Mouse (Mus musculus): ENCODE measurements around the gene Rnf223. TPM values are rescaled to one million over a fixed set of nuclear protein-coding genes. Genes with fewer than 3 reads are reported as not detected.

Gene Rnf223
- polyA plus RNA-seq, 1 experiment from 2014 or later, result 0.43 TPM

DNA sequence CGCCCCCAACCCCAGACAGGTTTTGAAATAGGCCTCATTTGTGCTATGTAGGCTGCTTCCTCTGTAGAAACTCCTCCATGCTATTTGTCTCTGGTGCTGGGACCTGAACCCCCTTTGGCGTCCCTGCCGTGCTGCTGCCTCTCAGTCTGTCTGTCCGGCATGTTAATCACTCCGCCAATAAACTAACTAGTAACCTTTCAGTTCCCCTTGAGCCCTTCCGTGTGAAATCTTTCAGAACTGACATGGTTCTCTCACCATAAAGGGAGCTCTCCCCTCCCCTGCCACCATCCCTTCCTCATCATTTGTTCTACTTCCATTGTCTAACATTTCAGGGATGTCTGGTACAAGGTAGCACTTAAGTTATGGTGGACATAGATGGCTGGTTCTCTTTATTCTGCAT is 30.9 kb upstream of the Rnf223 start:
- ATAC-seq (ENCODE audit: insufficient number of reproducible peaks, insufficient read depth, low FRiP score, low TSS enrichment), result no peak

DNA sequence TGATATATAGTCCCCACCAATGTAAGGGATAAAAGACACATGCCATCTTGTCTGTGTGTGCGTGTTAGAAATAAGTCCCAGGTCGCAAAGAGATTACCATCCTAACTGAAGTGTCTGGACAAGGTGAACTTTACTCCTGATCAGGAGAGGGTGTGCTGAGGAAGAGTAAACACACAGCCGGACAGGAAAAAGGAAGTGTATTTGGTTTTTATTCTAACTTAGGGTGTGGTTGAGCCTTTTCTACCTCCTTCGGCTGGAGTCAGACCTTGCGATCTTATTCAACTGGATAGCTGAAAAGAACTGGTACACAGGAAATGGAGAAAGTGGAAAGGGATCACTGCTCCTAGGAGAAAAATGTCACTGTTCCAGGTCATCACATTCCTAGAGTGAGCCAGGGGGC is 29.8 kb upstream of the Rnf223 start:
- no peak for ATAC-seq (ENCODE audit: insufficient number of reproducible peaks, insufficient read depth, low FRiP score, low TSS enrichment)
- no peak overlapping the region for H3K4me2 ChIP-seq (replicated peaks)
- no peaks in the 10 kb centered on the region for H3K36me3 ChIP-seq
- 88% methylated on average over 5 of the region's 5 CpGs for WGBS
- no peaks in the 10 kb centered on the region for H3K9me3 ChIP-seq
- no peak overlapping the region for H3K4me3 ChIP-seq
- no peaks in the 10 kb centered on the region for H3K4me1 ChIP-seq
- no peak overlapping the region for H3K27ac ChIP-seq
- no peaks in the 10 kb centered on the region for H3K27me3 ChIP-seq
- H3K9ac ChIP-seq, result no peak overlapping the region

More for the DNA sequence above, 30.9 kb upstream of the Rnf223 start:
- WGBS, result 70% methylated on average over 6 of the region's 6 CpGs
- Histone ChIP-seq H3K27ac (no peak overlapping the region), H3K9ac (no peak overlapping the region), H3K4me1 (no peaks in the 10 kb centered on the region), H3K4me3 (no peak overlapping the region), H3K27me3 (no peaks in the 10 kb centered on the region), H3K36me3 (no peaks in the 10 kb centered on the region), H3K4me2 (replicated peaks) (no peak overlapping the region), H3K9me3 (no peaks in the 10 kb centered on the region)

DNA sequence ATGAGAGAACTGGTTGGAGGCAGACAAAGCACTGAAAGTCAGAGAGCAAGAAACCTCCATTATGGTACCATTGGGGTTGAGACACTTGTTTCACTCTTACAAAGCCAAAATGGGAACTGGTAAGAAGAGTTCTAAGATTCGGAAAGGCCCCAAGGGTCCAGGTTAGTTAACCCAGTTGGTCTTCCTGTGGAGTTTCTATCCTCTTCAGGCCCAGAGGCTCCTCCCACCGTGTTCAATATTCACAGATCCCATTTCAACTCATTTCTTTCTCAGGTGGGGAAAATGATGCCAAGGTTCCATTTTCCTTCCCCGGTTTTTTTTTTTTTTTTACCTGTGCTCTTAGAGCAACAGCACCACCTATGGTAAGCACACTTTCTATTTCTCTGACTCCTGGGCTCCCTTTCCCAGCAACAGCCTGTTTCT is 28.8 kb upstream of the Rnf223 start:
- no peaks in the 10 kb centered on the region for H3K27me3 ChIP-seq
- H3K4me1 ChIP-seq, result no peaks in the 10 kb centered on the region
- ATAC-seq (ENCODE audit: insufficient number of reproducible peaks, insufficient read depth, low FRiP score, low TSS enrichment), result no peak
- no peaks in the 10 kb centered on the region for H3K36me3 ChIP-seq
- H3K27ac ChIP-seq, result no peak overlapping the region
- no peak overlapping the region for H3K9ac ChIP-seq
- no peak overlapping the region for H3K4me2 ChIP-seq (replicated peaks)
- H3K4me3 ChIP-seq, result no peak overlapping the region
- WGBS, result 45% methylated on average over 3 of the region's 3 CpGs
- no peaks in the 10 kb centered on the region for H3K9me3 ChIP-seq

DNA sequence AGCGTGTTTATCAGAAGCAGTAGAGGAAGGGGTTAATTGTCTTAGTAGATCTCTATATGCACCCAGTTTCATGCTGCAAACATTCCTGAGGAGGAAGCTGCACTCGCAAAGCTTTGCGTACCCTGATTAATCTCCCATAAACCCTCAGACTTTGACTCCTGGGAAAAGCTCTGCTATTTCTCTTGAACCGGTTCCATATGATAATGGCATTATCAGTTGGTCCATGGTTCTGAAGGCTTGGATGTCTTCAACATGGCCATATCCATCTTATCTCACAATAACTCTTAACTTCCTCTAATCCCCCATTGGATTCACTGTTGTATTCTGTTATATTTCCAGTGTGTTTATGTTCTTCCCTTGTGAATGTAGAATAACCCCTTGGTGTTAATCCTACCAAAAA is 27.0 kb upstream of the Rnf223 start:
- no peak for ATAC-seq (ENCODE audit: insufficient number of reproducible peaks, insufficient read depth, low FRiP score, low TSS enrichment)
- 83% methylated on average over 4 of the region's 4 CpGs for WGBS
- no peak overlapping the region for H3K27ac ChIP-seq

DNA sequence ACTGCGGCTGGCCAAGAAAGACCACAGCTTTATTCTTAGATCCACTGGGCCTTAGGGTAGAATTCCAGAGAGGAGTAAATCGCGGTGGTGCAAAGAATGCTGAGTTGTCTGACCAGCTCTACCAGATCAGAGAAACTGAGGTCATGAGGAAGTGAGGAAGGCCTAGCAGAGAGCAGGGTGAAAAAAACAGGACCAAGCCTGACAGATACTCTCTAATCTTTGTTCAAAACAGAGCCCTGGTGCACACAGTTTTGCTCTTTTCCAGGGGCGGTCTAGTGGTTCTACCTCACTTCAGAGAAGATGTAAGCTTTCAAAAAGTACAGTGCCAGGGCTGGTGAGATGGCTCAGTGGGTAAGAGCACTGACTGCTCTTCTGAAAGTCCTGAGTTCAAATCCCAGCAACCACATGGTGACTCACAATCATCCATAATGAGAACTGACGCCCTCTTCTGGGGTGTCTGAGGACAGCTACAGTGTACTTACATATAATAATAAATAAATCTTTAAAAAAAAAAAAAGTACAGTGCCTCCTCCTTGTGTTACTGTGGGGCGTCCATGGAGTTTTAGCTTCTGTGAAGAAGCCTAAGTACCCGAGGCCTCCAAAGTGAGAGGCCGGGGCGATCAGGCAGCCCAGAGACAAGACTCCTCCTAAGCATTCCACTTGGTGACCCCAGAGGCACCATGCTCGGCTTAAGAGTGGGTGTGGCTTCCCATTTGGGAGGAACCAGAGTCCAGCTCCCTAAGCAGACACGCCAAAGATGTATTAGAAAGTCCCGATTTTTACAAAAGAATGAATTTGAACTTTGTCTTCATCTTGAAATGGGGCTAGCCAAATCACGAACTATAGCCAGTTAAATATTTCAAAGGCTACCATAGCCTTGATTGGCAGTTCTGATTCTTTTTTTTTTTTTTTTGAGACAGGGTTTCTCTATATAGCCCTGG is 21.4 kb upstream of the Rnf223 start:
- 17% methylated on average over 13 of the region's 13 CpGs for WGBS
- no peaks in the 10 kb centered on the region for H3K36me3 ChIP-seq
- H3K4me2 ChIP-seq (replicated peaks), result peak overlapping the region; percentile 60
- peak overlapping the region; percentile 50 for H3K9ac ChIP-seq
- no peaks in the 10 kb centered on the region for H3K4me1 ChIP-seq
- H3K27ac ChIP-seq, result peak overlapping the region; percentile 92
- H3K4me3 ChIP-seq, result peak overlapping the region; percentile 79
- no peaks in the 10 kb centered on the region for H3K27me3 ChIP-seq
- no peaks in the 10 kb centered on the region for H3K9me3 ChIP-seq
- no peak for ATAC-seq (ENCODE audit: insufficient number of reproducible peaks, insufficient read depth, low FRiP score, low TSS enrichment)

More for the DNA sequence above, 27.0 kb upstream of the Rnf223 start:
- H3K9ac ChIP-seq, result no peak overlapping the region
- H3K27me3 ChIP-seq, result no peaks in the 10 kb centered on the region
- no peak overlapping the region for H3K4me2 ChIP-seq (replicated peaks)
- no peaks in the 10 kb centered on the region for H3K9me3 ChIP-seq
- H3K36me3 ChIP-seq, result no peaks in the 10 kb centered on the region
- no peaks in the 10 kb centered on the region for H3K4me1 ChIP-seq
- H3K4me3 ChIP-seq, result no peak overlapping the region

DNA sequence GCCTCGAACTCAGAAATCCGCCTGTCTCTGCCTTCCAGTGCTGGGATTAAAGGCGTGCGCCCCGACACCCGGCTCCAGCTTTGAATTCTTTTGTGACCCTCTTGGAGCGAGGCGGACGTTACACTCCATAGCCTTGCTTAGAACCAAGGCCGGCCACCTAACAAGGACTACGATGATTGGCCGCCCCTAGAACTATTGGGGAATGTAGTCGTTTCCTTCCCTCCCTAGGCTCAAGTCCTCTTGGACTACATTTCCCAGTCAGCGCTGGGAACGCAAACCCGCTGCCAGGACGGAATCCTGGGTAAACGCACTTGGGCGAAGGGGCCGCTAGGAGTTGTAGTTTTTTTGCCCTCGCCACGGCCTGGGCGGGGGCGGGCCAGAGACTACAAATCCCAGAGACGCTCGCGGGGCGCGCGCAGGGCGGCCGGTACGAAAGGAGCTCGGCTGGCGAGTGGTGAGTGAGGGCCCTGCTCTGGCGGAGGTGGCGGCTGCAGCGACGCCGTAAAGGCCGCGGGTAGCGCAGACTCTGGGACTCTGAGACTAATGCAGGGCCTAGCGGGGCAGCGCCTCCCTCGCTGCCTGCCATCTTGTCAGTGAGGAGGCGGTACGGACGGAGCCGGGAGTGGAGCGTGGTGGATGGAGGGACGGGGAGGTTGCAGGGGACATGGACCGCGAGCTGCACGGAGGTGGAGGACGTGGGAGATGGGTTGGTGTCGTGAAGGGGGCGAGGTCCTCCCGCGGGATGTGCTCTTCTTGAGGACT is 20.6 kb upstream of the Rnf223 start, which contains the start of gene 9430015G10Rik:
Gene 9430015G10Rik, plus strand, starts transcription at position 413 of the 762 bp plus-strand sequence.
- Histone ChIP-seq H3K4me3 (peak within 1 kb of the TSS; percentile 79), H3K4me1 (no peaks in the 10 kb centered on the region), H3K36me3 (0 out of 2 replicates have a peak, but pooled peaks cover 6% of the 10 kb centered on the region), H3K9ac (peak within 1 kb of the TSS; percentile 88), H3K27ac (peak within 1 kb of the TSS; percentile 92), H3K4me2 (replicated peaks) (peak within 1 kb of the TSS; percentile 60), H3K27me3 (no peaks in the 10 kb centered on the region), H3K9me3 (no peaks in the 10 kb centered on the region)
- WGBS, result under 1% methylated on average over 60 of the region's 60 CpGs
- peak; percentile 98 for ATAC-seq (ENCODE audit: insufficient number of reproducible peaks, insufficient read depth, low FRiP score, low TSS enrichment)

DNA sequence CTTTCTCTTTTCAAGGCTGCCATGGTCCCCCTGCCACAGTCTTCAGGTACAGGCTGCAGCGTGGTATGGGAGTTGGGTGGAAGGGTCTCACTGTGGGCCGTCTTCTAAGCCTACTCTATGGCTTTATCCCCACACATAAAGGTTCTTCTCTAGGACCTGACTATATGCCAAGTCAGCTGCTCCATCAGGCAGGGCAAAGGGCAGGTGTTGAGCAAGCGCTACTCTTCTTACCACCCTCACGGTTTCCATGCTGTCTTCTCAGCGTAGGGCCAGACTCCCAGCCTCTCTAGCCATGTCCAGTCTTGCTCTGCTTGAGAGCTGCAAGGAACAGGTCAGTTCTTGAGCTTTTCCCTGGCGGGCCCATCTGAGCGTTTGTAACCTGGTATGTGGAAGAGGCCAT is 6.2 kb upstream of the Rnf223 start:
- H3K9me3 ChIP-seq, result no peaks in the 10 kb centered on the region
- WGBS, result 91% methylated on average over 7 of the region's 7 CpGs
- H3K27ac ChIP-seq, result no peak overlapping the region
- H3K4me2 ChIP-seq (replicated peaks), result no peak overlapping the region
- no peak for ATAC-seq (ENCODE audit: insufficient number of reproducible peaks, insufficient read depth, low FRiP score, low TSS enrichment)
- H3K4me3 ChIP-seq, result no peak overlapping the region
- H3K36me3 ChIP-seq, result peaks cover 83% of the 10 kb centered on the region
- no peak overlapping the region for H3K9ac ChIP-seq
- no peaks in the 10 kb centered on the region for H3K27me3 ChIP-seq
- H3K4me1 ChIP-seq, result no peaks in the 10 kb centered on the region

DNA sequence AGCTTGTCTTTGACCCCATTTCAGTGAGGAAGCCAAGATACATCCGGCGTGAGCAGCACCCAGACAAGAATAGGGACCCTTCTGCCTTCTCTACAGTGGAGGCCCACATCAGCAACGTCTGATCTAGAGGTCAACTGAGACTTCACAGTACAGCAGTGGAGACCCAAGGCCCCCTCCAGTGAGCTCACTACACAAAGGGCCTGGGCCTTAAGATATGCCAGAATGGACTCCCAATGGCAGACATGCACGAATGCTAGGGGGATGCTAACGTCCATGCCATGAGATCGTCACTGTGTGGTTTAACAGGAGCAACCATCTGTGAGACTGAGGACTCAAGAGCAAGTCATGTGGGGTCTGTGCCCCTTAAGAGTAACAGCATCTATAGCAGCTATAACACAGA is 4.9 kb upstream of the Rnf223 start:
- H3K27ac ChIP-seq, result no peak overlapping the region
- H3K4me3 ChIP-seq, result no peak overlapping the region
- ATAC-seq (ENCODE audit: insufficient number of reproducible peaks, insufficient read depth, low FRiP score, low TSS enrichment), result no peak
- no peaks in the 10 kb centered on the region for H3K4me1 ChIP-seq
- no peaks in the 10 kb centered on the region for H3K9me3 ChIP-seq
- H3K4me2 ChIP-seq (replicated peaks), result no peak overlapping the region
- H3K9ac ChIP-seq, result no peak overlapping the region
- no peaks in the 10 kb centered on the region for H3K27me3 ChIP-seq
- 96% methylated on average over 6 of the region's 6 CpGs for WGBS
- H3K36me3 ChIP-seq, result peaks cover 71% of the 10 kb centered on the region

DNA sequence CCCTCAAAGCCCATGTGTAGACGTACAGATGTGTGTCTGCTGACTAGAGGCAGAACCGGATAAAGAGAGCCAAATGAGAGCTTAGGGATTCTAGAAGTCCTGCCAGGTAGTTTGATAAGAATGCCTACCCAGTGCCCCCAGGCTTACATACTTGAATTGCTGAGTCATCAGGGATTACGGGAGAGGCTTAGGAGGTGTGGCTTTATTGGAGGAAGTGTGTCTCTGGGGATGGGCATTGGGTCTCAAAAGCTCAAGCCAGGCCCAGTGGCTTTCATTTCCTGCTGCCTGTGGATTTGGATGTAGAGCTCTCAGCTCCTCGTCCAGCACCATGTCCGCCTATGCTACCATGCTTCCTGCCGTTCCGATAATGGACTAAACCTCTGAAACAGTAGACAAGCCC is 3.5 kb upstream of the Rnf223 start:
- H3K27me3 ChIP-seq, result no peaks in the 10 kb centered on the region
- ATAC-seq (ENCODE audit: insufficient number of reproducible peaks, insufficient read depth, low FRiP score, low TSS enrichment), result no peak
- H3K4me3 ChIP-seq, result no peak overlapping the region
- no peak overlapping the region for H3K27ac ChIP-seq
- 89% methylated on average over 7 of the region's 7 CpGs for WGBS
- H3K4me1 ChIP-seq, result no peaks in the 10 kb centered on the region
- no peak overlapping the region for H3K4me2 ChIP-seq (replicated peaks)
- no peaks in the 10 kb centered on the region for H3K9me3 ChIP-seq
- H3K9ac ChIP-seq, result no peak overlapping the region
- peaks cover 57% of the 10 kb centered on the region for H3K36me3 ChIP-seq

DNA sequence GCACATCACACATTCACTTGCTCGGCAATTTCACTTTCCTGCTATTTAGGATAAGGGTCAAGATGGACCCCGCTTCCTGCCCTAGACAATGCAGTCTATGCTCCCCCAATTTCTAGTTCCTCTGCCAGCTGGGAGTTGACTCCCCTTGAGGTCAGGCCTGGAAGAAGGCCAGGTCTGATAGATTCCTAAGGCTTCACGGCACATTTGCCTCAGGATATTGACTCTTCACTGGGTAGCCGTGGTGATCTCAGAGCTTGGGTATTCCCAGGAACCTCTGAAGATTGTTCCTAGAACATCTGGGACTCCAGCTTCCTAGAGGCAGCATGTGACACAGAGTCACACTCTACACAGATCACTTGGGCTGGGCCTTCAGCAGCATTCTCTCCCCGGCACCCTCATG is 1.6 kb upstream of the Rnf223 start:
- Histone ChIP-seq H3K9ac (no peak overlapping the region), H3K27ac (no peak overlapping the region), H3K36me3 (peaks cover 38% of the 10 kb centered on the region), H3K27me3 (no peaks in the 10 kb centered on the region), H3K4me2 (replicated peaks) (no peak overlapping the region), H3K4me3 (no peak overlapping the region), H3K4me1 (no peaks in the 10 kb centered on the region), H3K9me3 (no peaks in the 10 kb centered on the region)
- 75% methylated on average over 5 of the region's 5 CpGs for WGBS
- no peak for ATAC-seq (ENCODE audit: insufficient number of reproducible peaks, insufficient read depth, low FRiP score, low TSS enrichment)

DNA sequence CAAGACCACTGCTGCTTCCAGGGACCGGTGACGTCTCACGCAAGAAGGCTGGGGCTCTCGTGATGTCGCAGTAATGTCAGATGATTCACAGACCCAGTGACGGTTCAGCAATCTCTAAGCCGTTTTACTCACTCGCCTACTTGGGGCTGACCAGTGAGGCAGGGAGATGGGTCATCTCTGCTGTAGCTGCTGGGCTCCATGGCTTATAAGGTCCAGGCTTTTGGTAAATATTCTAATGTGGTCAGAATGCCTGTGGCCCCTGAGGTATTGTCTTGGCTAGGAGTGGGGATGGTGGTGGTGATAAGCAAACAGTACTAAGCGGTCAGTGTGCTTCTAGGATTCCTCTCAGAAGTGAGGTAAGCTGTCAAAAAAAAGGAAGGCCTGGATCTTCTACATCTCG is 627 bp downstream of the Rnf223 start:
- no peak for ATAC-seq (ENCODE audit: insufficient number of reproducible peaks, insufficient read depth, low FRiP score, low TSS enrichment)
- Histone ChIP-seq H3K4me2 (replicated peaks) (no peak overlapping the region), H3K36me3 (peaks cover 16% of the 10 kb centered on the region), H3K9ac (no peak overlapping the region), H3K9me3 (no peaks in the 10 kb centered on the region), H3K4me1 (no peaks in the 10 kb centered on the region), H3K27ac (no peak overlapping the region), H3K27me3 (no peaks in the 10 kb centered on the region), H3K4me3 (no peak overlapping the region)
- WGBS, result 85% methylated on average over 10 of the region's 10 CpGs

DNA sequence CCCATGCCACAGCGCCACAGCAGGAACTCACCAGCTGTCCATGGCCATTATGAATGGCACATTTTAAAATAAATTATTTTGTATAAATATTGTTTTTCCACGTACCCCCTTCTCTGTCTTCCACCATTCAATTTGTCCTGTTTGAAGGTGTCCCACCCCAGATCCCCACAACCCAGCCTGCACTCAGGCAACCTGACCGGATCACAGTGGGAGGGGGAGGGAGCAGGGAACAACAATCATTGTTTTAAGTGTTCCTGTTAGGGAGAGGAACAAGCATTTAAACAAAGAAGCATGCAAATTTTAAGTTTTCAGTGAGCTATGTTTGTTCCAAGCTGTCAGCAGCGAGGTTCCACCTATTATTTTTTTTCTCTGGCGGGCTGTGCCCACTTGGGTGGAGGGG is 3.0 kb downstream of the Rnf223 start:
- Histone ChIP-seq H3K27ac (no peak overlapping the region), H3K27me3 (no peaks in the 10 kb centered on the region)
- 66% methylated on average over 5 of the region's 5 CpGs for WGBS

More for the DNA sequence above, 3.0 kb downstream of the Rnf223 start:
- H3K9ac ChIP-seq, result no peak overlapping the region
- no peaks in the 10 kb centered on the region for H3K9me3 ChIP-seq
- no peaks in the 10 kb centered on the region for H3K4me1 ChIP-seq
- H3K4me3 ChIP-seq, result no peak overlapping the region
- H3K36me3 ChIP-seq, result no peaks in the 10 kb centered on the region
- no peak for ATAC-seq (ENCODE audit: insufficient number of reproducible peaks, insufficient read depth, low FRiP score, low TSS enrichment)
- H3K4me2 ChIP-seq (replicated peaks), result no peak overlapping the region

All from embryonic facial prominence, embryonic 12.5 days (tissue).